ENCODE assay signal across 28 mouse cellular contexts in genomic region chr16:30925496-30925895, GRCm38 (mm10).
DNase-seq lines count a peak whose midpoint lies in the region; ATAC-seq and TF ChIP-seq lines count a peak whose summit lies in the region.
"Had no signal": no experiment of that assay in that cellular context is flagged by ENCODE, and none has a peak within 500 bp of the region (broad histone marks: within the 10 kb centered on the region; RNA-seq: fewer than 3 reads in every experiment).

No protein-coding gene starts in this region.

- H3K4me1 ChIP-seq in heart, embryonic 10.5 days = peaks cover 15% of the 10 kb centered on the region
- peaks cover 3% of the 10 kb centered on the region; the same call in 1 of the 2 replicates for H3K4me1 ChIP-seq in lung, postnatal 0 days (ENCODE audit: insufficient read depth, low read depth, low read length)
- H3K4me1 ChIP-seq in megakaryocyte, embryonic 14.5 days = peaks cover 43% of the 10 kb centered on the region
- H3K4me1 ChIP-seq in forebrain, embryonic 11.5 days (replicated peaks; ENCODE audit: control insufficient read depth, insufficient read depth, low read length) = no peaks in the 10 kb centered on the region
- H3K4me1 ChIP-seq: embryonic facial prominence, embryonic 12.5 days; embryonic facial prominence, embryonic 15.5 days; forebrain, embryonic 12.5 days; forebrain, embryonic 15.5 days; heart, embryonic 15.5 days had no signal

- H3K4me3 ChIP-seq in heart, embryonic 10.5 days = no peak overlapping the region
- no peak overlapping the region for H3K4me3 ChIP-seq in lung, postnatal 0 days (ENCODE audit: low read depth, low read length)
- peak overlapping the region; percentile 84 for H3K4me3 ChIP-seq in megakaryocyte, embryonic 14.5 days (replicated peaks)
- H3K4me3 ChIP-seq in forebrain, embryonic 11.5 days (ENCODE audit: low read depth, low read length) = no peak overlapping the region
- H3K4me3 ChIP-seq: embryonic facial prominence, embryonic 12.5 days; embryonic facial prominence, embryonic 15.5 days; forebrain, embryonic 12.5 days; forebrain, embryonic 15.5 days; heart, embryonic 12.5 days; heart, embryonic 15.5 days had no signal

- ATAC-seq in lung, postnatal 0 days = peak; percentile 53
- ATAC-seq in megakaryocyte, adult 5-6 weeks (ENCODE audit: poor library complexity, severe bottlenecking) = no peak
- peak; percentile 4; the same call in 1 of the 2 replicates for ATAC-seq in granulocyte monocyte progenitor cell, adult 5-6 weeks (replicated peaks; ENCODE audit: poor library complexity, severe bottlenecking)
- no peak for ATAC-seq in forebrain, embryonic 11.5 days (replicated peaks; ENCODE audit: low FRiP score)
- ATAC-seq: activated CD4-positive, CD25-positive, alpha-beta regulatory T cell, adult 4 months; CD4-positive, CD25-positive, alpha-beta regulatory T cell, adult 4 months; forebrain, embryonic 15.5 days; hindbrain, postnatal 0 days; inflammation-experienced regulatory T-cells, adult 6 months had no signal

- no peaks in the 10 kb centered on the region for H3K27me3 ChIP-seq in heart, embryonic 10.5 days (ENCODE audit: insufficient read depth, poor library complexity, severe bottlenecking)
- H3K27me3 ChIP-seq in lung, postnatal 0 days (replicated peaks; ENCODE audit: insufficient read depth, low read length) = no peaks in the 10 kb centered on the region
- peaks cover 12% of the 10 kb centered on the region for H3K27me3 ChIP-seq in megakaryocyte, embryonic 14.5 days (replicated peaks)
- no peaks in the 10 kb centered on the region for H3K27me3 ChIP-seq in forebrain, embryonic 11.5 days (ENCODE audit: control insufficient read depth, insufficient read depth, low read length)
- H3K27me3 ChIP-seq: embryonic facial prominence, embryonic 12.5 days; embryonic facial prominence, embryonic 15.5 days; forebrain, embryonic 12.5 days; forebrain, embryonic 15.5 days; heart, embryonic 12.5 days; heart, embryonic 15.5 days had no signal

- H3K4me2 ChIP-seq in lung, postnatal 0 days (replicated peaks; ENCODE audit: low read depth, low read length) = no peak overlapping the region
- H3K4me2 ChIP-seq in forebrain, embryonic 11.5 days (ENCODE audit: low read depth, low read length, severe bottlenecking) = no peak overlapping the region
- H3K4me2 ChIP-seq: embryonic facial prominence, embryonic 12.5 days; embryonic facial prominence, embryonic 15.5 days; forebrain, embryonic 12.5 days; forebrain, embryonic 15.5 days; heart, embryonic 12.5 days; heart, embryonic 15.5 days; hindbrain, embryonic 14.5 days had no signal

- DNase-seq in heart, embryonic 10.5 days (ENCODE audit: low spot score) = peak; percentile 59
- no peak for DNase-seq in heart, adult 8-10 months (ENCODE audit: low spot score)
- no peak for DNase-seq in lung, postnatal 0 days (ENCODE audit: low spot score)
- DNase-seq in lung, postnatal 25 days (ENCODE audit: low spot score) = no peak
- DNase-seq in forebrain, embryonic 11.5 days (ENCODE audit: low spot score) = no peak
- DNase-seq: adrenal gland, adult 8-10 months; adrenal gland, postnatal 25 days; cerebellum, adult 11-12 months; cerebellum, adult 8-10 months; cerebellum, postnatal 10 days; cerebellum, postnatal 36 days; gastrocnemius, postnatal 25 days; heart, postnatal 10 days; heart, postnatal 4 days had no signal

- no peak for TF ChIP-seq CTCF in lung, postnatal 0 days (IDR thresholded peaks at IDR 0.05)

- H3K36me3 ChIP-seq in heart, embryonic 10.5 days = peaks cover under 1% of the 10 kb centered on the region; the same call in 1 of the 2 replicates
- H3K36me3 ChIP-seq in lung, postnatal 0 days (ENCODE audit: insufficient read depth, low read length) = no peaks in the 10 kb centered on the region
- H3K36me3 ChIP-seq in megakaryocyte, embryonic 14.5 days (replicated peaks; ENCODE audit: low read length) = no peaks in the 10 kb centered on the region
- no peaks in the 10 kb centered on the region for H3K36me3 ChIP-seq in forebrain, embryonic 11.5 days (ENCODE audit: control insufficient read depth, insufficient read depth, low read length)
- H3K36me3 ChIP-seq: embryonic facial prominence, embryonic 12.5 days; embryonic facial prominence, embryonic 15.5 days; forebrain, embryonic 12.5 days; forebrain, embryonic 15.5 days; heart, embryonic 12.5 days; heart, embryonic 15.5 days had no signal

- WGBS in heart, embryonic 10.5 days = 72% methylated on average over 4 of the region's 4 CpGs
- 35% methylated on average over 4 of the region's 4 CpGs for WGBS in lung, postnatal 0 days
- 81% methylated on average over 4 of the region's 4 CpGs for WGBS in forebrain, embryonic 11.5 days

- H3K9ac ChIP-seq in lung, postnatal 0 days (replicated peaks; ENCODE audit: low read depth) = no peak overlapping the region
- no peak overlapping the region for H3K9ac ChIP-seq in forebrain, embryonic 11.5 days (ENCODE audit: low read length)
- H3K9ac ChIP-seq: embryonic facial prominence, embryonic 12.5 days; embryonic facial prominence, embryonic 15.5 days; forebrain, embryonic 12.5 days; forebrain, embryonic 15.5 days; heart, embryonic 12.5 days; heart, embryonic 15.5 days; hindbrain, embryonic 14.5 days had no signal

- peaks cover 1% of the 10 kb centered on the region for H3K9me3 ChIP-seq in heart, embryonic 10.5 days
- no peaks in the 10 kb centered on the region for H3K9me3 ChIP-seq in lung, postnatal 0 days (ENCODE audit: low read length)
- peaks cover 17% of the 10 kb centered on the region for H3K9me3 ChIP-seq in megakaryocyte, embryonic 14.5 days
- H3K9me3 ChIP-seq in forebrain, embryonic 11.5 days (ENCODE audit: control insufficient read depth, low read length) = no peaks in the 10 kb centered on the region
- H3K9me3 ChIP-seq: embryonic facial prominence, embryonic 12.5 days; embryonic facial prominence, embryonic 15.5 days; forebrain, embryonic 12.5 days; forebrain, embryonic 15.5 days had no signal

- H3K27ac ChIP-seq in heart, embryonic 10.5 days = no peak overlapping the region
- H3K27ac ChIP-seq in lung, postnatal 0 days (ENCODE audit: low read length) = no peak overlapping the region
- H3K27ac ChIP-seq in forebrain, embryonic 11.5 days (ENCODE audit: low read depth, low read length) = no peak overlapping the region
- H3K27ac ChIP-seq: embryonic facial prominence, embryonic 12.5 days; embryonic facial prominence, embryonic 15.5 days; forebrain, embryonic 12.5 days; forebrain, embryonic 15.5 days; heart, embryonic 15.5 days; hindbrain, embryonic 14.5 days; hindbrain, postnatal 0 days had no signal

- TF ChIP-seq EP300 in lung, postnatal 0 days (IDR thresholded peaks at IDR 0.05) = peak; percentile 20; the same call in 1 of the 2 replicates

Comparison
In these comparisons a context has a peak if more than half of its experiments do, and no peak if none do; other contexts are left out.
1. ATAC-seq: peak in lung, postnatal 0 days (single experiment) and granulocyte monocyte progenitor cell, adult 5-6 weeks (single experiment); none in megakaryocyte, adult 5-6 weeks (single experiment) and forebrain, embryonic 11.5 days (single experiment).